Mouse (Mus musculus): ENCODE results near the gene Fam193a. TPM values are rescaled to one million over a fixed set of nuclear protein-coding genes. Genes with fewer than 3 reads are reported as not detected.

The Fam193a gene
- polyA plus RNA-seq, 1 experiment, result 45.8 TPM

GRCm38 (mm10) chr5:34372541-34372940, 2.8 kb downstream of the Fam193a start:
- no peak for DNase-seq
- TF ChIP-seq POLR2A (IDR thresholded peaks at IDR 0.05; ENCODE audit: borderline replicate concordance, extremely low read depth, low read depth, low read length) (no peak), CTCF (IDR thresholded peaks at IDR 0.05; ENCODE audit: insufficient read depth, low read length) (no peak)
- Histone ChIP-seq H3K4me3 (replicated peaks; ENCODE audit: extremely low read depth, low read depth, low read length) (no peak overlapping the region), H3K4me1 (ENCODE audit: control insufficient read depth, insufficient read depth, low read length) (peaks cover 11% of the 10 kb centered on the region)

GRCm38 (mm10) chr5:34378787-34379186, 9.1 kb downstream of the Fam193a start:
- Histone ChIP-seq H3K4me1 (ENCODE audit: control insufficient read depth, insufficient read depth, low read length) (peaks cover 5% of the 10 kb centered on the region; the same call in 1 of the 2 replicates), H3K4me3 (replicated peaks; ENCODE audit: extremely low read depth, low read depth, low read length) (no peak overlapping the region)
- no peak for DNase-seq
- TF ChIP-seq CTCF (IDR thresholded peaks at IDR 0.05; ENCODE audit: insufficient read depth, low read length) (no peak), POLR2A (IDR thresholded peaks at IDR 0.05; ENCODE audit: borderline replicate concordance, extremely low read depth, low read depth, low read length) (no peak)

- WGBS, result 32% methylated on average over 2 of the region's 2 CpGs
- H3K4me3 ChIP-seq (replicated peaks; ENCODE audit: extremely low read depth, low read depth, low read length), result no peak overlapping the region
- H3K4me1 ChIP-seq (ENCODE audit: control insufficient read depth, insufficient read depth, low read length), result peaks cover 5% of the 10 kb centered on the region; the same call in 1 of the 2 replicates
- TF ChIP-seq CTCF (IDR thresholded peaks at IDR 0.05; ENCODE audit: insufficient read depth, low read length) (no peak), POLR2A (IDR thresholded peaks at IDR 0.05; ENCODE audit: borderline replicate concordance, extremely low read depth, low read depth, low read length) (no peak)
- no peak for DNase-seq
Observed at GRCm38 (mm10) chr5:34381700-34382099, 12.0 kb downstream of the Fam193a start.

- no peak for DNase-seq
- TF ChIP-seq CTCF (IDR thresholded peaks at IDR 0.05; ENCODE audit: insufficient read depth, low read length) (no peak), POLR2A (IDR thresholded peaks at IDR 0.05; ENCODE audit: borderline replicate concordance, extremely low read depth, low read depth, low read length) (no peak)
- H3K4me3 ChIP-seq (replicated peaks; ENCODE audit: extremely low read depth, low read depth, low read length), result no peak overlapping the region
- 88% methylated on average over 5 of the region's 5 CpGs for WGBS
- H3K4me1 ChIP-seq (ENCODE audit: control insufficient read depth, insufficient read depth, low read length), result peaks cover 2% of the 10 kb centered on the region; the same call in 1 of the 2 replicates
Observed at GRCm38 (mm10) chr5:34385616-34386015, 15.9 kb downstream of the Fam193a start.

GRCm38 (mm10) chr5:34386744-34387143, 17.0 kb downstream of the Fam193a start:
- Histone ChIP-seq H3K4me1 (ENCODE audit: control insufficient read depth, insufficient read depth, low read length) (peaks cover 2% of the 10 kb centered on the region; the same call in 1 of the 2 replicates), H3K4me3 (replicated peaks; ENCODE audit: extremely low read depth, low read depth, low read length) (no peak overlapping the region)
- no peak for DNase-seq
- no peak for TF ChIP-seq CTCF (IDR thresholded peaks at IDR 0.05; ENCODE audit: insufficient read depth, low read length)
- TF ChIP-seq POLR2A (IDR thresholded peaks at IDR 0.05; ENCODE audit: borderline replicate concordance, extremely low read depth, low read depth, low read length), result no peak
- WGBS, result 93% methylated on average over 2 of the region's 2 CpGs

- TF ChIP-seq CTCF (IDR thresholded peaks at IDR 0.05; ENCODE audit: insufficient read depth, low read length), result no peak
- no peak for TF ChIP-seq POLR2A (IDR thresholded peaks at IDR 0.05; ENCODE audit: borderline replicate concordance, extremely low read depth, low read depth, low read length)
- DNase-seq, result no peak
- 85% methylated on average over 8 of the region's 8 CpGs for WGBS
- H3K4me1 ChIP-seq (ENCODE audit: control insufficient read depth, insufficient read depth, low read length), result peaks cover 2% of the 10 kb centered on the region
- no peak overlapping the region for H3K4me3 ChIP-seq (replicated peaks; ENCODE audit: extremely low read depth, low read depth, low read length)
Observed at GRCm38 (mm10) chr5:34393251-34393650, 23.5 kb downstream of the Fam193a start.

- Histone ChIP-seq H3K4me1 (ENCODE audit: control insufficient read depth, insufficient read depth, low read length) (peaks cover 5% of the 10 kb centered on the region), H3K4me3 (replicated peaks; ENCODE audit: extremely low read depth, low read depth, low read length) (no peak overlapping the region)
- no peak for DNase-seq
- 80% methylated on average over 1 of the region's 1 CpGs for WGBS
- no peak for TF ChIP-seq POLR2A (IDR thresholded peaks at IDR 0.05; ENCODE audit: borderline replicate concordance, extremely low read depth, low read depth, low read length)
- no peak for TF ChIP-seq CTCF (IDR thresholded peaks at IDR 0.05; ENCODE audit: insufficient read depth, low read length)
Observed at GRCm38 (mm10) chr5:34395347-34395746, 25.6 kb downstream of the Fam193a start.

GRCm38 (mm10) chr5:34395850-34396540, 26.3 kb downstream of the Fam193a start:
- H3K4me1 ChIP-seq (ENCODE audit: control insufficient read depth, insufficient read depth, low read length), result peaks cover 5% of the 10 kb centered on the region
- no peak overlapping the region for H3K4me3 ChIP-seq (replicated peaks; ENCODE audit: extremely low read depth, low read depth, low read length)
- TF ChIP-seq CTCF (IDR thresholded peaks at IDR 0.05; ENCODE audit: insufficient read depth, low read length), result no peak
- no peak for TF ChIP-seq POLR2A (IDR thresholded peaks at IDR 0.05; ENCODE audit: borderline replicate concordance, extremely low read depth, low read depth, low read length)
- WGBS, result 66% methylated on average over 2 of the region's 2 CpGs
- no peak for DNase-seq

GRCm38 (mm10) chr5:34397866-34398265, 28.1 kb downstream of the Fam193a start:
- no peak for DNase-seq
- peaks cover 7% of the 10 kb centered on the region for H3K4me1 ChIP-seq (ENCODE audit: control insufficient read depth, insufficient read depth, low read length)
- TF ChIP-seq CTCF (IDR thresholded peaks at IDR 0.05; ENCODE audit: insufficient read depth, low read length) (no peak), POLR2A (IDR thresholded peaks at IDR 0.05; ENCODE audit: borderline replicate concordance, extremely low read depth, low read depth, low read length) (no peak)
- H3K4me3 ChIP-seq (replicated peaks; ENCODE audit: extremely low read depth, low read depth, low read length), result no peak overlapping the region
- WGBS, result 77% methylated on average over 2 of the region's 2 CpGs

GRCm38 (mm10) chr5:34398326-34398725, 28.6 kb downstream of the Fam193a start:
- H3K4me3 ChIP-seq (replicated peaks; ENCODE audit: extremely low read depth, low read depth, low read length), result no peak overlapping the region
- 42% methylated on average over 1 of the region's 1 CpGs for WGBS
- TF ChIP-seq CTCF (IDR thresholded peaks at IDR 0.05; ENCODE audit: insufficient read depth, low read length), result no peak
- no peak for TF ChIP-seq POLR2A (IDR thresholded peaks at IDR 0.05; ENCODE audit: borderline replicate concordance, extremely low read depth, low read depth, low read length)

More at GRCm38 (mm10) chr5:34398326-34398725, 28.6 kb downstream of the Fam193a start:
- peaks cover 7% of the 10 kb centered on the region for H3K4me1 ChIP-seq (ENCODE audit: control insufficient read depth, insufficient read depth, low read length)
- no peak for DNase-seq
